Mouse (Mus musculus) cortical plate, adult 2 months (tissue): ENCODE results near the gene Impg1. TPM values are rescaled to one million over a fixed set of nuclear protein-coding genes. Genes with fewer than 3 reads are reported as not detected.

Source experiments
- H3K27ac ChIP-seq: fragments of 200-500 bp; 2 replicates; pipeline ENCODE4 v1.5.1; 2012; ENCODE audit warnings: low read length, control low read depth, inconsistent platforms; ENCODE audit not compliant: insufficient read depth
- H3K4me1 ChIP-seq: fragments of 200-500 bp; 2 replicates; pipeline ENCODE4 v1.6.1; 2011; ENCODE audit warnings: low read length; ENCODE audit not compliant: control insufficient read depth, insufficient read depth
- H3K4me3 ChIP-seq: fragments of 200-500 bp; 2 replicates; pipeline ENCODE4 v1.5.1; 2011; ENCODE audit warnings: mild to moderate bottlenecking, low read length, control low read depth; ENCODE audit not compliant: insufficient read depth
- CTCF ChIP-seq: fragments of 200-500 bp; IDR thresholded peaks from 2 replicates; pipeline ENCODE4 v1.5.1; 2011; ENCODE audit warnings: mild to moderate bottlenecking, control low read depth, low read length; ENCODE audit not compliant: insufficient read depth; ENCODE audit errors: extremely low read depth
- POLR2A ChIP-seq: fragments of 200-500 bp; IDR thresholded peaks from 2 replicates; pipeline ENCODE4 v1.6.1; 2011; ENCODE audit warnings: mild to moderate bottlenecking, low read length, control low read depth; ENCODE audit not compliant: insufficient read depth; ENCODE audit errors: extremely low read depth
- polyA plus RNA-seq: library from polyadenylated mRNA; depleted of rRNA; stranded (reverse); fragments of >200 nt; gene quantifications from 2 replicates; pipeline ENCODE4 v1.2.3, GENCODE M21; 2012

Impg1 gene
- polyA plus RNA-seq, 1 experiment = 0.46 TPM

DNA sequence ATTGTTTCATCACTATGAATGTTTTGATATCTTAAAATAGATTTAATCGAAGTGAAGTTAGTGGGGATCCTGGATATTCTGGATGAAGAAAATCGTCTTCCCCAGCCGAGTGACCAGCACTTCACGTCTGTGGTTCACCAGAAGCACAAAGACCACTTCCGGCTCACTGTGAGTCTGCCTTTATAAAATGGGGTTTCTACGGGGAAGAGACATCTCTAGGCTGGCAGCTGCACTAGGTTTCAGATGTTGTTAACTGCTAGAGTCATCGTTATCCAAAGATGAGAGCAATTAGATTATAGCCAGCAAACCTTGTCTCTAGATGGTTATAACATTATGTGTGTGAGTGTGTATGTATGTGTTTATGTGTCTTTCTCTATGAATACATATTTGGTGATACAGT lies 199.2 kb downstream of the Impg1 start:
- Histone ChIP-seq H3K4me1 (no peaks in the 10 kb centered on the region; the same call in 1 of the 2 replicates), H3K27ac (no peak overlapping the region), H3K4me3 (no peak overlapping the region)
- no peak for TF ChIP-seq CTCF
- TF ChIP-seq POLR2A = no peak
